ENCODE assay signal across 11 mouse cellular contexts in the genomic region with DNA sequence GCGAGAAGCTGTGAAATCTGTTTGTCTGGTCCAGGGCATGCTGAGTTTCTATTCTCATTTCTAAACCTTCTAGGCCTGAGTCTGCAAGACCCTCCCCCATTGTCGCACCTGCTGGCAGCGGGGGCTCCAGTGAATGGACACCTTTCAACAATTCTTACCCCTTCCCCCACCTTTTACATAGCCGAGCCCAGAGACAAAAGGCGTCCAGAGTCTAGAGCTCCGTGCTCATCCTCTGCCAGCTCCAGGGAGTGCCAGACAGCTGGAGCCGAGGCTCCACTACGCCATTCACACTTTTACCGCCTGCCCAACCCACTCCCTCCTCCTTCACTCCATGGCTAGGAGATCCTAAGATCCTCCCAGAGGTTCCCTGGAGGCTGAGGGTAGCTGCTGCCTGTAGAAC. TPM values are rescaled to one million over a fixed set of nuclear protein-coding genes. Genes with fewer than 3 reads are reported as not detected.
DNase-seq lines count a peak whose midpoint lies in the region; ATAC-seq lines count a peak whose summit lies in the region.
"Had no signal": no experiment of that assay in that cellular context is flagged by ENCODE, and none has a peak within 500 bp of the region (broad histone marks: within the 10 kb centered on the region; RNA-seq: fewer than 3 reads in every experiment).

No protein-coding gene starts in this region.

- H3K4me3 ChIP-seq in limb, embryonic 12.5 days (replicated peaks), result no peak overlapping the region
- H3K4me3 ChIP-seq: liver, embryonic 15.5 days had no signal

- peak overlapping the region; percentile 28; the same call in 1 of the 2 replicates for H3K4me2 ChIP-seq in limb, embryonic 12.5 days
- H3K4me2 ChIP-seq: liver, embryonic 15.5 days had no signal

- WGBS in limb, embryonic 12.5 days, result 8% methylated on average over 9 of the region's 9 CpGs

- H3K36me3 ChIP-seq in limb, embryonic 12.5 days, result no peaks in the 10 kb centered on the region
- H3K36me3 ChIP-seq: liver, embryonic 15.5 days had no signal

- H3K27ac ChIP-seq in limb, embryonic 12.5 days, result no peak overlapping the region
- H3K27ac ChIP-seq: liver, embryonic 15.5 days had no signal

- H3K4me1 ChIP-seq in limb, embryonic 12.5 days (replicated peaks), result 0 out of 2 replicates have a peak, but pooled peaks cover 5% of the 10 kb centered on the region
- H3K4me1 ChIP-seq: liver, embryonic 15.5 days had no signal

- peak; percentile 96 for ATAC-seq in frontal cortex, adult (ENCODE audit: low TSS enrichment)
- no peak for ATAC-seq in limb, embryonic 12.5 days (ENCODE audit: insufficient number of reproducible peaks, insufficient read depth, low FRiP score, low TSS enrichment, low read depth)

- H3K9ac ChIP-seq in limb, embryonic 12.5 days (replicated peaks), result peak overlapping the region; percentile 34; the same call in 1 of the 2 replicates
- H3K9ac ChIP-seq: liver, embryonic 15.5 days had no signal

- H3K9me3 ChIP-seq in limb, embryonic 12.5 days, result no peaks in the 10 kb centered on the region
- H3K9me3 ChIP-seq: liver, embryonic 15.5 days had no signal

- peaks cover 39% of the 10 kb centered on the region for H3K27me3 ChIP-seq in limb, embryonic 12.5 days

- no peak for DNase-seq in frontal cortex, postnatal 10 days (ENCODE audit: low spot score in 2 of 2)
- peak; percentile 23 to 28 for DNase-seq in right cerebral cortex, adult 2 months (ENCODE audit: low spot score in 2 of 2)
- DNase-seq in right cerebral cortex, postnatal 14 days, result no peak
- DNase-seq in adrenal gland, postnatal 10 days, result no peak
- no peak for DNase-seq in urinary bladder, adult 2 months (ENCODE audit: low spot score)
- DNase-seq in testis, postnatal 10 days (ENCODE audit: low spot score), result no peak
- DNase-seq: cerebellum, postnatal 14 days had no signal

RNA-seq across cellular contexts. Expression of gene Abcd4, which starts 7.9 kb away (rescaled TPM):
- polyA plus RNA-seq in limb, embryonic 12.5 days (2016; fragmentation: Nextera tagmentation; extraction: Ambion mirVana), result 16.3 and 17.8 TPM in 2 replicates
- total RNA-seq in adrenal gland, postnatal 10 days (2021), result 10 to 100 TPM in 1 of 2 experiments, 1 to 10 TPM in 1; 10.0 to 14.6 TPM
- polyA plus RNA-seq in urinary bladder, adult 2 months (2012; rRNA removed), result 31.0 and 39.8 TPM in 2 replicates

RNA-seq across cellular contexts. Expression of gene Vrtn, which starts 15.7 kb away (rescaled TPM):
- polyA plus RNA-seq in limb, embryonic 12.5 days (2016; fragmentation: Nextera tagmentation; extraction: Ambion mirVana), result not detected in 2 replicates
- not detected for total RNA-seq in adrenal gland, postnatal 10 days (2021)
- polyA plus RNA-seq in urinary bladder, adult 2 months (2012; rRNA removed), result not detected in 2 replicates
- total RNA-seq: gastrocnemius, postnatal 4 days had no signal
- polyA plus RNA-seq: liver, embryonic 15.5 days had no signal

RNA-seq across cellular contexts. Expression of gene Vsx2, which starts 55.6 kb away (rescaled TPM):
- polyA plus RNA-seq in limb, embryonic 12.5 days (2016; fragmentation: Nextera tagmentation; extraction: Ambion mirVana), result 0.13 and 0.24 TPM in 2 replicates
- total RNA-seq in adrenal gland, postnatal 10 days (2021), result not detected
- polyA plus RNA-seq in urinary bladder, adult 2 months (2012; rRNA removed), result 0.01 TPM in 1 of 2 replicates, not detected in the other
- total RNA-seq: gastrocnemius, postnatal 4 days had no signal
- polyA plus RNA-seq: liver, embryonic 15.5 days had no signal

Comparison
In these comparisons a context has a peak if more than half of its experiments do, and no peak if none do; other contexts are left out.
1. DNase-seq: peak in right cerebral cortex, adult 2 months (2 of 2); none in frontal cortex, postnatal 10 days (0 of 2), right cerebral cortex, postnatal 14 days (single experiment), adrenal gland, postnatal 10 days (single experiment), urinary bladder, adult 2 months (single experiment) and testis, postnatal 10 days (single experiment).